Mouse (Mus musculus) lung, embryonic 16.5 days (tissue): Measurements from ENCODE around the gene 9130409I23Rik. TPM values are rescaled to one million over a fixed set of nuclear protein-coding genes. Genes with fewer than 3 reads are reported as not detected.

ENCODE experiments used
- polyA plus RNA-seq: library from polyadenylated mRNA; unstranded; fragments of >200 nt; fragmentation: Nextera tagmentation; extraction: Ambion mirVana; gene quantifications from 2 replicates; pipeline ENCODE4 v1.2.1, GENCODE M21; 2015

Gene 9130409I23Rik
- polyA plus RNA-seq, 1 experiment from 2014 or later = not detected

Other genes starting within 250 kb of the 9130409I23Rik start
- gene H3f3a, start 237.3 kb upstream of the 9130409I23Rik start, polyA plus RNA-seq = 2,527 and 2,659 TPM in 2 replicates
- 33.0 and 38.3 TPM in 2 replicates for gene Sde2, start 200.1 kb upstream of the 9130409I23Rik start, polyA plus RNA-seq
- gene Lefty2, start 158.1 kb upstream of the 9130409I23Rik start, polyA plus RNA-seq = 0.20 and 0.23 TPM in 2 replicates
- 80.7 and 84.3 TPM in 2 replicates for gene Pycr2, start 146.9 kb upstream of the 9130409I23Rik start, polyA plus RNA-seq
- 1.5 and 1.6 TPM in 2 replicates for gene Lefty1, start 116.2 kb upstream of the 9130409I23Rik start, polyA plus RNA-seq
- gene Tmem63a, start 108.9 kb upstream of the 9130409I23Rik start, polyA plus RNA-seq = 15.8 and 16.4 TPM in 2 replicates
- 11.8 and 12.8 TPM in 2 replicates for gene Ephx1, start 30.3 kb upstream of the 9130409I23Rik start, polyA plus RNA-seq
- gene Nvl, start 93.0 kb downstream of the 9130409I23Rik start, polyA plus RNA-seq = 30.5 and 33.0 TPM in 2 replicates
- gene Cnih4, start 93.5 kb downstream of the 9130409I23Rik start, polyA plus RNA-seq = 106 and 121 TPM in 2 replicates
- gene Wdr26, start 160.8 kb downstream of the 9130409I23Rik start, polyA plus RNA-seq = 30.0 and 30.2 TPM in 2 replicates